Mouse (Mus musculus) kidney, postnatal 0 days (tissue): ENCODE measurements around the gene Rbck1. TPM values are rescaled to one million over a fixed set of nuclear protein-coding genes. Genes with fewer than 3 reads are reported as not detected.
A peak's percentile ranks its signal among the peaks of the same experiment; 100 is the strongest.

Source experiments
- ATAC-seq: fragments of 200-750 bp; cut with Nextera tagmentation; replicated peaks from 2 replicates; pipeline ENCODE4 v1.8.0; 2017; ENCODE audit warnings: low read depth, moderate number of reproducible peaks, moderate TSS enrichment, moderate library complexity; ENCODE audit not compliant: low FRiP score
- DNase-seq: peaks from one replicate; pipeline ENCODE4 v3.0.0-alpha.2; 2016; ENCODE audit warnings: low spot score
- H3K27ac ChIP-seq: fragments of 300-500 bp; sonication (generic); 2 replicates; pipeline ENCODE4 v1.5.1; 2014; ENCODE audit warnings: mild to moderate bottlenecking
- H3K27me3 ChIP-seq: fragments of 300-500 bp; sonication (generic); 2 replicates; pipeline ENCODE4 v1.6.1; 2014; ENCODE audit warnings: low read length, mixed read lengths; ENCODE audit not compliant: insufficient read depth
- H3K36me3 ChIP-seq: fragments of 300-500 bp; sonication (generic); 2 replicates; pipeline ENCODE4 v1.6.1; 2014; ENCODE audit warnings: low read length, mixed read lengths; ENCODE audit not compliant: insufficient read depth
- H3K4me1 ChIP-seq: fragments of 300-500 bp; sonication (generic); replicated peaks from 2 replicates; pipeline ENCODE4 v1.6.1; 2014; ENCODE audit warnings: antibody characterized with exemption, low read length, mixed read lengths; ENCODE audit not compliant: insufficient read depth
- H3K4me2 ChIP-seq: fragments of 300-500 bp; sonication (generic); 2 replicates; pipeline ENCODE4 v1.6.1; 2014; ENCODE audit warnings: mild to moderate bottlenecking, low read length, moderate library complexity, mixed read lengths
- H3K4me3 ChIP-seq: fragments of 300-500 bp; sonication (generic); replicated peaks from 2 replicates; pipeline ENCODE4 v1.5.1; 2014; ENCODE audit warnings: low read depth, low read length
- H3K9ac ChIP-seq: fragments of 300-500 bp; sonication (generic); 2 replicates; pipeline ENCODE4 v1.6.1; 2014; ENCODE audit warnings: low read depth, low read length
- H3K9me3 ChIP-seq: fragments of 300-500 bp; sonication (generic); replicated peaks from 2 replicates; pipeline ENCODE4 v1.6.1; 2016; ENCODE audit warnings: low read length, inconsistent platforms, mixed read lengths
- CTCF ChIP-seq: IDR thresholded peaks from 2 replicates; pipeline ENCODE4 v1.5.1; 2016; ENCODE audit warnings: antibody characterized with exemption, low read depth, mild to moderate bottlenecking, moderate library complexity
- WGBS: fragments of 180-500 bp; shearing (Covaris S2); extraction: QIAGEN DNeasy Blood & Tissue Kit; methylation state at CpG from one replicate; pipeline ENCODE4 v1.1.7; 2014; 5-methylcytosine and 5-hydroxymethylcytosine counted together
- polyA plus RNA-seq: library from polyadenylated mRNA; unstranded; fragments of >200 nt; fragmentation: Nextera tagmentation; extraction: Ambion mirVana; gene quantifications from 2 replicates; pipeline ENCODE4 v1.2.1, GENCODE M21; 2015

The Rbck1 gene
- 67.6 and 68.4 TPM in 2 replicates for polyA plus RNA-seq

DNA sequence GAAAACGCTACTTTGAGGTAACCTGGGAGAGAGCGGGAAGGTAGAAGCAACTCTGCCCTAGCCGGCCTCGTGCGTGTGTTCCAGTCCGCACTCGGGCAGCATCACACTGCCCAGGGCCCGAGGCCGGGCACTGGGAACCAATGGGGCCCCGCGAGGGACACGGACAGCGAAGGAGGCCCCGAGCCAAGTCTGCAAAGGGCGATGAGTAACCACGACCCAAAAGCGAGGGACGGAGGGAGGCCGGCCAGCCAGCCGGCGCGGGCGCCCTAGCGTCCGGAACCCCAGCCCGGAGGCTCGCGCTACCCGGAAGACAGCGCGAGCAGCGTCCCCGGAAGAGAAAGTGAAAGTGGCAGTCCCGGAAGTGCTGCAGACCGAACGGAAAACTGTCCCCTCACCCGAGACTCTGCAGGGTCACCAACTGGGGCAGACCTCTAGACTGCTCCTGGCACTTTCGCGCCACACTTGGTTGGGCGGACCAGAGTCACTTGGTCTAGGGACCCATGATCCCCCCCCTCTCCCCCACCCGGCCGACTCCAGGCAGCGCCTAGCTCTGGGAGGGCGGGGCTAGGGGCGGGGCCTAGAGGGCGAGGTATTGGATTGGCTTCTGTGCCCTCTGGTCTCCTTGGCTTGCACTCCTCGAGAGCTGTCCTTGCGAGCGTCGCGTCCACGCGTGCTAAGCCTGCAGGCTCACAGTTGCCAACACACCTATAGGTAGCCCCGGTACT is at the start of gene Rbck1:
TSS of gene Rbck1 (minus strand) at position 553 of the 725 bp plus-strand sequence.
- H3K36me3 ChIP-seq = 0 out of 2 replicates have a peak, but pooled peaks cover 5% of the 10 kb centered on the region
- H3K27me3 ChIP-seq = no peaks in the 10 kb centered on the region
- peak within 1 kb of the TSS; percentile 94 for H3K27ac ChIP-seq
- no peak; the same call in 1 of the 2 replicates for TF ChIP-seq CTCF
- peak; percentile 95 for DNase-seq
- H3K4me2 ChIP-seq = peak within 1 kb of the TSS; percentile 69
- WGBS = 0% methylated on average over 54 of the region's 54 CpGs
- peaks cover 11% of the 10 kb centered on the region; the same call in 1 of the 2 replicates for H3K4me1 ChIP-seq
- H3K4me3 ChIP-seq = peak within 1 kb of the TSS; percentile 63
- H3K9ac ChIP-seq = peak within 1 kb of the TSS; percentile 83
- H3K9me3 ChIP-seq = no peaks in the 10 kb centered on the region
- ATAC-seq = peak; percentile 95

DNA sequence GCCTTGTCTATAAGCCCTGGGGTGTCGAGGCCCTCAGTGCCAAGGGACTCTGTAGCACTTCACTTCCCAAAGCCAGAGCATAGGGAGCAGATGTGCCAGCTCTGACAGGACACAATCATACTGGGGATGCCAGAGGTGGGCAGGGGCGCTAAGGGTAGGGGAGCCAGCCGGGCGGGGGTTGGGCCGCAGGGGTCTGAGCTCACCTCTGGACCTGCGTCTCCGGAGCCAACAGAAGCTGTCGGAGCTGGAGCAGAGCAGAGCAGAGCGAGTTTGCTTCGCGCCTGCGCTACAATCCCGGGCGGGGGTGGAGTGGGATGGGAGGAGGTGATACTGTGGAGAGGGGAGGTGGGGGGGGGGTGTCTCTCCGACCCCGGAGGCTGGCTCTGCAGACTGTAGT is 43.9 kb upstream of the Rbck1 start, which contains the start of gene Nrsn2:
TSS of gene Nrsn2 (minus strand) at position 294 of the 397 bp plus-strand sequence.
- DNase-seq = no peak
- H3K36me3 ChIP-seq = no peaks in the 10 kb centered on the region
- WGBS = 4% methylated on average over 16 of the region's 16 CpGs
- no peaks in the 10 kb centered on the region for H3K4me1 ChIP-seq
- H3K9ac ChIP-seq = no peak within 1 kb of the TSS
- no peak within 1 kb of the TSS for H3K27ac ChIP-seq
- peak; percentile 37 for ATAC-seq
- no peak for TF ChIP-seq CTCF
- H3K27me3 ChIP-seq = peaks cover 6% of the 10 kb centered on the region; the same call in 1 of the 2 replicates
- 0 out of 2 replicates have a peak within 1 kb of the TSS, but pooled peaks have one; percentile 13 for H3K4me2 ChIP-seq
- H3K4me3 ChIP-seq = no peak within 1 kb of the TSS
- no peaks in the 10 kb centered on the region for H3K9me3 ChIP-seq

DNA sequence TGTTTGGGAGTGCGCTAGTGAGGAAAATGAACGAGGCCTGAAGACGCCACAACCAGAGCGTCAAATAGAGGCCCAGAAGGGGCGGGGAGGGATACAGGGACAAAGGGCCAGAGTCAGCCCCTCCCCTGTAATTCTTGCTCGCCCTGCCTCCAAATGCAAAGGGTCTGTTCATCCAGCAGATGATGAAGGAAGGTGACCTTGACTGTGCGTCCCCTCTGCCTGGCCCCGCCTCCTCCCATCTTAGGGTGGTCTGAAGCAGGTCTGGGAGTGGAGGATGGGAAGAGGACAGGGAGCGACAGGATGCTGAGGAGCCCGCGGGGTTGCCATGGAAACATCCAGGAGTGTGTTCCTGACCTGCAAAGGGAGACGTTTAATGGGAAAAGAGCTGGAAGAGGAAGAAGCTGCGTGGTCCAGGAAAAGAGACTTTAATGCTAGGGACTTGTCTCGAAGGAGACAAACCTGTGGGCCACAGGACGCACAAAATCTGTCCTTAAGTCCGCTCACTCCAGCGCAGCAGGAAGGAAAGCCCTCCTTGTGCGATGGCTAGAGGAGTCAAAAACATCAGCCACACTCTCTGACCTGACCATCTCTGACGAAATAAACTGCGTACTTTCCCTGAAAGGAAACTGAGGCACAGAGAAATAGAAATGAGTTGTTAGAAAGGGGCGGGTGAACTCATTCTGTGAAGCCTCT is 43.3 kb upstream of the Rbck1 start:
- Histone ChIP-seq H3K4me3 (no peak overlapping the region), H3K4me1 (no peaks in the 10 kb centered on the region), H3K4me2 (0 out of 2 replicates have a peak overlapping the region, but pooled peaks have one; percentile 13), H3K27ac (no peak overlapping the region), H3K9me3 (no peaks in the 10 kb centered on the region), H3K36me3 (no peaks in the 10 kb centered on the region), H3K9ac (no peak overlapping the region), H3K27me3 (peaks cover 6% of the 10 kb centered on the region; the same call in 1 of the 2 replicates)
- TF ChIP-seq CTCF = no peak
- ATAC-seq = no peak
- no peak for DNase-seq
- WGBS = 10% methylated on average over 21 of the region's 21 CpGs

DNA sequence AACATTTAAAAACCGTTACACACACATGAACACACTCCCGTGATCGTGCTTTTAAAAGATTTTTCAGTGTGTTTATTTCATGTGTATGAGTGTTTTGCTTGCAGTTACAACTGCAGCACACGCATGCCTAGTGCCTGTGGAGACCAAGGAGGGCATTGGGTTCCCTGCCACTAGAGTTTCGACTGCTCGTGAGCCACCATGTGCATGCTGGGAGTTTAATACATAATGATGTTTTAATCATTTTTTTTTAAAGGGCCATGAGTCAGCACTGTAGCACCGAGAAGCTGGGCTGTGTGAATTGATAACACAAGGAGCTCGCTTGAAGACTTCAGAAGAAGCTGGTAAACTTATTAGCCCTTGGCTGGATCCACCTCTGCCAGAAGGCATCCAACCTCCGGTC is 41.1 kb upstream of the Rbck1 start:
- ATAC-seq (no peak), DNase-seq (no peak)
- H3K9ac ChIP-seq = no peak overlapping the region
- H3K4me2 ChIP-seq = no peak overlapping the region
- H3K36me3 ChIP-seq = no peaks in the 10 kb centered on the region
- H3K4me3 ChIP-seq = no peak overlapping the region
- TF ChIP-seq CTCF = no peak
- no peaks in the 10 kb centered on the region for H3K4me1 ChIP-seq
- H3K27ac ChIP-seq = no peak overlapping the region
- 81% methylated on average over 9 of the region's 9 CpGs for WGBS
- H3K27me3 ChIP-seq = peaks cover 6% of the 10 kb centered on the region; the same call in 1 of the 2 replicates
- H3K9me3 ChIP-seq = no peaks in the 10 kb centered on the region

DNA sequence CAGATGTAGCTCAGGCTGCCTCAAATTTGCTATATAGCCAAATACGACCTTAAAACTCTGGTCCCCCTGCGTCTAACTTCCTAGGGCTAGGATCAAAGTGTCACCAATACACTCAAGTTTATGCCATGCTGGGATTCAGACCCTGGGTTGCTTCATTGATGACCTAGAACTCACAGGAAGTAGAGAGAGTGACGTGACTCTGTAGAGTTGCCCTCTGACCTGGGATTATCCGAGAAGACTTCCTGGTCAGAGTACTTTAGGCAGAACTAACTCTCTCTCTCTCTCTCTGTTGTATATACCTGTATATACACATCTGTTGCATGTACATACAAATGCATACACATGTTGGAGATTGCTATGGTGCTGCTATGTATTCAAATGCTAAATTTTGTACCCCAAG is 40.2 kb upstream of the Rbck1 start:
- ATAC-seq = no peak
- TF ChIP-seq CTCF = no peak
- H3K4me1 ChIP-seq = no peaks in the 10 kb centered on the region
- no peak overlapping the region for H3K27ac ChIP-seq
- no peaks in the 10 kb centered on the region for H3K36me3 ChIP-seq
- DNase-seq = no peak
- H3K27me3 ChIP-seq = peaks cover 6% of the 10 kb centered on the region; the same call in 1 of the 2 replicates
- H3K9ac ChIP-seq = no peak overlapping the region
- no peaks in the 10 kb centered on the region for H3K9me3 ChIP-seq
- no peak overlapping the region for H3K4me2 ChIP-seq
- no peak overlapping the region for H3K4me3 ChIP-seq
- WGBS = 57% methylated on average over 4 of the region's 4 CpGs

DNA sequence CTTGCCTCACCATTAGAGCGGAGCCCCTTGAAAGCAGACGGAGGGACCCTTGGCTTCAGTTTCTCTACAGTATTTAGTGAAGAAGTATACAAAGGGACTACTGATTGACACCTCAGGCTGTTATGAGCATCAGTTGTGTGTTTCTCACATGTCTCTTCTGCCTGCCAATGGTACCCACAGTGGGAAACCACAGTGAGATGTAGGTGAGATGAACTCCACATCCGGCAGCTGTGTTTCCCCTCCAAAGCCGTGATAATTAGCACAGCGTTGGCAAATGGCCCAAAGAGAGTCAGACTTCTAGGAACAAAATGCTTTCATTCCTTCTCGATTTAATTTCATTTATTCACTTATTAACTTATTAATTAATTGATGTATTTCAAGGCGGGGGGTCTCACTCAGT is 39.7 kb upstream of the Rbck1 start:
- Histone ChIP-seq H3K4me3 (no peak overlapping the region), H3K36me3 (no peaks in the 10 kb centered on the region), H3K9ac (no peak overlapping the region), H3K4me2 (no peak overlapping the region), H3K27ac (no peak overlapping the region), H3K4me1 (no peaks in the 10 kb centered on the region), H3K9me3 (no peaks in the 10 kb centered on the region), H3K27me3 (peaks cover 6% of the 10 kb centered on the region; the same call in 1 of the 2 replicates)
- TF ChIP-seq CTCF = no peak
- no peak for DNase-seq
- 75% methylated on average over 7 of the region's 7 CpGs for WGBS
- ATAC-seq = no peak
